Mouse (Mus musculus): ENCODE data around the gene Rnf149. TPM values are rescaled to one million over a fixed set of nuclear protein-coding genes. Genes with fewer than 3 reads are reported as not detected.
A peak's percentile ranks its signal among the peaks of the same experiment; 100 is the strongest.

The Rnf149 gene
- polyA plus RNA-seq (2015; fragmentation: Nextera tagmentation; extraction: Ambion mirVana) = 21.2 and 22.2 TPM in 2 replicates

GRCm38 (mm10) chr1:39577253-39577705 lies at the start of gene Rnf149:
Rnf149 (minus strand) TSS chr1:39577405.
- Histone ChIP-seq H3K27ac (ENCODE audit: low read depth, low read length) (peak within 1 kb of the TSS; percentile 97), H3K4me1 (ENCODE audit: control insufficient read depth, insufficient read depth, low read depth, low read length) (peaks cover 12% of the 10 kb centered on the region), H3K27me3 (replicated peaks; ENCODE audit: control insufficient read depth, insufficient read depth, low read length) (no peaks in the 10 kb centered on the region), H3K4me2 (ENCODE audit: low read length) (peak within 1 kb of the TSS; percentile 83), H3K9ac (ENCODE audit: low read depth, low read length) (peak within 1 kb of the TSS; percentile 97), H3K36me3 (ENCODE audit: control insufficient read depth, insufficient read depth, low read length) (no peaks in the 10 kb centered on the region), H3K9me3 (ENCODE audit: control insufficient read depth, low read length) (no peaks in the 10 kb centered on the region), H3K4me3 (ENCODE audit: low read length) (peak within 1 kb of the TSS; percentile 97)
- ATAC-seq = peak; percentile 97
- under 1% methylated on average over 49 of the region's 49 CpGs for WGBS

- H3K36me3 ChIP-seq (ENCODE audit: control insufficient read depth, insufficient read depth, low read length) = peaks cover 4% of the 10 kb centered on the region
- H3K4me3 ChIP-seq (ENCODE audit: low read length) = no peak overlapping the region
- WGBS = 78% methylated on average over 2 of the region's 3 CpGs
- H3K4me1 ChIP-seq (ENCODE audit: control insufficient read depth, insufficient read depth, low read depth, low read length) = no peaks in the 10 kb centered on the region
- no peaks in the 10 kb centered on the region for H3K27me3 ChIP-seq (replicated peaks; ENCODE audit: control insufficient read depth, insufficient read depth, low read length)
- no peak overlapping the region for H3K4me2 ChIP-seq (ENCODE audit: low read length)
- H3K27ac ChIP-seq (ENCODE audit: low read depth, low read length) = no peak overlapping the region
- peaks cover 2% of the 10 kb centered on the region; the same call in 1 of the 2 replicates for H3K9me3 ChIP-seq (ENCODE audit: control insufficient read depth, low read length)
- ATAC-seq = no peak
- no peak overlapping the region for H3K9ac ChIP-seq (ENCODE audit: low read depth, low read length)
Measured at GRCm38 (mm10) chr1:39625491-39625890, 48.3 kb upstream of the Rnf149 start.

GRCm38 (mm10) chr1:39623729-39624128 lies 46.5 kb upstream of the Rnf149 start:
- ATAC-seq = no peak
- Histone ChIP-seq H3K36me3 (ENCODE audit: control insufficient read depth, insufficient read depth, low read length) (peaks cover 4% of the 10 kb centered on the region), H3K4me2 (ENCODE audit: low read length) (no peak overlapping the region), H3K4me1 (ENCODE audit: control insufficient read depth, insufficient read depth, low read depth, low read length) (no peaks in the 10 kb centered on the region), H3K27ac (ENCODE audit: low read depth, low read length) (no peak overlapping the region), H3K4me3 (ENCODE audit: low read length) (no peak overlapping the region), H3K9me3 (ENCODE audit: control insufficient read depth, low read length) (peaks cover 2% of the 10 kb centered on the region; the same call in 1 of the 2 replicates), H3K27me3 (replicated peaks; ENCODE audit: control insufficient read depth, insufficient read depth, low read length) (no peaks in the 10 kb centered on the region), H3K9ac (ENCODE audit: low read depth, low read length) (no peak overlapping the region)
- 52% methylated on average over 1 of the region's 1 CpGs for WGBS

- Histone ChIP-seq H3K36me3 (ENCODE audit: control insufficient read depth, insufficient read depth, low read length) (peaks cover 4% of the 10 kb centered on the region), H3K9ac (ENCODE audit: low read depth, low read length) (no peak overlapping the region), H3K4me1 (ENCODE audit: control insufficient read depth, insufficient read depth, low read depth, low read length) (peaks cover 3% of the 10 kb centered on the region; the same call in 1 of the 2 replicates), H3K27ac (ENCODE audit: low read depth, low read length) (no peak overlapping the region), H3K4me3 (ENCODE audit: low read length) (no peak overlapping the region), H3K4me2 (ENCODE audit: low read length) (no peak overlapping the region), H3K27me3 (replicated peaks; ENCODE audit: control insufficient read depth, insufficient read depth, low read length) (no peaks in the 10 kb centered on the region), H3K9me3 (ENCODE audit: control insufficient read depth, low read length) (peaks cover 2% of the 10 kb centered on the region; the same call in 1 of the 2 replicates)
- 95% methylated on average over 5 of the region's 5 CpGs for WGBS
- ATAC-seq = no peak
Measured at GRCm38 (mm10) chr1:39623106-39623505, 45.9 kb upstream of the Rnf149 start.

- no peaks in the 10 kb centered on the region for H3K27me3 ChIP-seq (replicated peaks; ENCODE audit: control insufficient read depth, insufficient read depth, low read length)
- H3K27ac ChIP-seq (ENCODE audit: low read depth, low read length) = no peak overlapping the region
- H3K9ac ChIP-seq (ENCODE audit: low read depth, low read length) = no peak overlapping the region
- H3K4me2 ChIP-seq (ENCODE audit: low read length) = no peak overlapping the region
- WGBS = 28% methylated on average over 8 of the region's 8 CpGs
- peaks cover 2% of the 10 kb centered on the region; the same call in 1 of the 2 replicates for H3K9me3 ChIP-seq (ENCODE audit: control insufficient read depth, low read length)
- peaks cover 4% of the 10 kb centered on the region for H3K36me3 ChIP-seq (ENCODE audit: control insufficient read depth, insufficient read depth, low read length)
- ATAC-seq = no peak
- peaks cover 3% of the 10 kb centered on the region; the same call in 1 of the 2 replicates for H3K4me1 ChIP-seq (ENCODE audit: control insufficient read depth, insufficient read depth, low read depth, low read length)
- H3K4me3 ChIP-seq (ENCODE audit: low read length) = no peak overlapping the region
Measured at GRCm38 (mm10) chr1:39618524-39618923, 41.3 kb upstream of the Rnf149 start.

GRCm38 (mm10) chr1:39615526-39615925 lies 38.3 kb upstream of the Rnf149 start:
- Histone ChIP-seq H3K4me1 (ENCODE audit: control insufficient read depth, insufficient read depth, low read depth, low read length) (peaks cover 3% of the 10 kb centered on the region; the same call in 1 of the 2 replicates), H3K9ac (ENCODE audit: low read depth, low read length) (no peak overlapping the region), H3K4me3 (ENCODE audit: low read length) (no peak overlapping the region), H3K27ac (ENCODE audit: low read depth, low read length) (no peak overlapping the region), H3K9me3 (ENCODE audit: control insufficient read depth, low read length) (peaks cover under 1% of the 10 kb centered on the region; the same call in 1 of the 2 replicates), H3K4me2 (ENCODE audit: low read length) (no peak overlapping the region), H3K27me3 (replicated peaks; ENCODE audit: control insufficient read depth, insufficient read depth, low read length) (no peaks in the 10 kb centered on the region), H3K36me3 (ENCODE audit: control insufficient read depth, insufficient read depth, low read length) (no peaks in the 10 kb centered on the region)
- no peak for ATAC-seq
- WGBS = 72% methylated on average over 6 of the region's 6 CpGs

- Histone ChIP-seq H3K4me2 (ENCODE audit: low read length) (no peak overlapping the region; the same call in 1 of the 2 replicates), H3K27ac (ENCODE audit: low read depth, low read length) (no peak overlapping the region), H3K4me3 (ENCODE audit: low read length) (no peak overlapping the region), H3K27me3 (replicated peaks; ENCODE audit: control insufficient read depth, insufficient read depth, low read length) (no peaks in the 10 kb centered on the region), H3K9ac (ENCODE audit: low read depth, low read length) (no peak overlapping the region), H3K36me3 (ENCODE audit: control insufficient read depth, insufficient read depth, low read length) (no peaks in the 10 kb centered on the region), H3K4me1 (ENCODE audit: control insufficient read depth, insufficient read depth, low read depth, low read length) (peaks cover 3% of the 10 kb centered on the region; the same call in 1 of the 2 replicates), H3K9me3 (ENCODE audit: control insufficient read depth, low read length) (no peaks in the 10 kb centered on the region)
- WGBS = 31% methylated on average over 11 of the region's 11 CpGs
- ATAC-seq = no peak
Measured at GRCm38 (mm10) chr1:39614462-39615279, 37.5 kb upstream of the Rnf149 start.

GRCm38 (mm10) chr1:39613061-39613460 lies 35.9 kb upstream of the Rnf149 start:
- WGBS = 82% methylated on average over 3 of the region's 3 CpGs
- Histone ChIP-seq H3K9ac (ENCODE audit: low read depth, low read length) (no peak overlapping the region), H3K9me3 (ENCODE audit: control insufficient read depth, low read length) (no peaks in the 10 kb centered on the region), H3K36me3 (ENCODE audit: control insufficient read depth, insufficient read depth, low read length) (no peaks in the 10 kb centered on the region), H3K4me3 (ENCODE audit: low read length) (no peak overlapping the region), H3K27me3 (replicated peaks; ENCODE audit: control insufficient read depth, insufficient read depth, low read length) (no peaks in the 10 kb centered on the region), H3K4me2 (ENCODE audit: low read length) (no peak overlapping the region), H3K27ac (ENCODE audit: low read depth, low read length) (no peak overlapping the region), H3K4me1 (ENCODE audit: control insufficient read depth, insufficient read depth, low read depth, low read length) (no peaks in the 10 kb centered on the region)
- no peak for ATAC-seq

- Histone ChIP-seq H3K27me3 (replicated peaks; ENCODE audit: control insufficient read depth, insufficient read depth, low read length) (no peaks in the 10 kb centered on the region), H3K9me3 (ENCODE audit: control insufficient read depth, low read length) (no peaks in the 10 kb centered on the region), H3K27ac (ENCODE audit: low read depth, low read length) (no peak overlapping the region), H3K4me3 (ENCODE audit: low read length) (no peak overlapping the region), H3K36me3 (ENCODE audit: control insufficient read depth, insufficient read depth, low read length) (no peaks in the 10 kb centered on the region), H3K4me1 (ENCODE audit: control insufficient read depth, insufficient read depth, low read depth, low read length) (no peaks in the 10 kb centered on the region), H3K4me2 (ENCODE audit: low read length) (no peak overlapping the region), H3K9ac (ENCODE audit: low read depth, low read length) (no peak overlapping the region)
- WGBS = 82% methylated on average over 5 of the region's 5 CpGs
- ATAC-seq = no peak
Measured at GRCm38 (mm10) chr1:39612491-39612890, 35.3 kb upstream of the Rnf149 start.

Data from hindbrain, embryonic 16.5 days (tissue).